Mouse (Mus musculus): ENCODE results near the gene Mapk1ip1l.

GRCm38 (mm10) chr14:47364742-47365449, 66.8 kb downstream of the Mapk1ip1l start:
- TF ChIP-seq CTCF (conservative IDR thresholded peaks at IDR 0.05 in 1 of 2, IDR thresholded peaks at IDR 0.05 in 1 of 2; ENCODE audit: low read depth in 2 of 2, low read length in 2 of 2) (no peak), POLR2A (IDR thresholded peaks at IDR 0.05; ENCODE audit: low read depth, low read length) (no peak), HCFC1 (IDR thresholded peaks at IDR 0.05; ENCODE audit: low read depth, low read length) (no peak), ETS1 (conservative IDR thresholded peaks at IDR 0.05; ENCODE audit: low read depth, low read length) (no peak), USF1 (IDR thresholded peaks at IDR 0.05; ENCODE audit: low read depth, low read length) (no peak), NRF1 (IDR thresholded peaks at IDR 0.05; ENCODE audit: low read depth, low read length) (no peak), MAFK (IDR thresholded peaks at IDR 0.05; ENCODE audit: insufficient replicate concordance, low read length) (no peak), ZNF384 (IDR thresholded peaks at IDR 0.05; ENCODE audit: low read depth, low read length) (no peak)
